Mouse (Mus musculus) kidney, postnatal 0 days (tissue): Measurements from ENCODE around the gene Gng12. TPM values are rescaled to one million over a fixed set of nuclear protein-coding genes. Genes with fewer than 3 reads are reported as not detected.
"Not testable (repeated sequence)": the region's sequence is repeated elsewhere in the genome, so short reads cannot be mapped to it uniquely, and the experiment has no call there.

Experiments
- ATAC-seq: fragments of 200-750 bp; cut with Nextera tagmentation; replicated peaks from 2 replicates; pipeline ENCODE4 v1.8.0; 2017; ENCODE audit warnings: low read depth, moderate number of reproducible peaks, moderate TSS enrichment, moderate library complexity; ENCODE audit not compliant: low FRiP score
- DNase-seq: peaks from one replicate; pipeline ENCODE4 v3.0.0-alpha.2; 2016; ENCODE audit warnings: low spot score
- H3K27ac ChIP-seq: fragments of 300-500 bp; sonication (generic); 2 replicates; pipeline ENCODE4 v1.5.1; 2014; ENCODE audit warnings: mild to moderate bottlenecking
- H3K27me3 ChIP-seq: fragments of 300-500 bp; sonication (generic); 2 replicates; pipeline ENCODE4 v1.6.1; 2014; ENCODE audit warnings: low read length, mixed read lengths; ENCODE audit not compliant: insufficient read depth
- H3K36me3 ChIP-seq: fragments of 300-500 bp; sonication (generic); 2 replicates; pipeline ENCODE4 v1.6.1; 2014; ENCODE audit warnings: low read length, mixed read lengths; ENCODE audit not compliant: insufficient read depth
- H3K4me1 ChIP-seq: fragments of 300-500 bp; sonication (generic); replicated peaks from 2 replicates; pipeline ENCODE4 v1.6.1; 2014; ENCODE audit warnings: antibody characterized with exemption, low read length, mixed read lengths; ENCODE audit not compliant: insufficient read depth
- H3K4me2 ChIP-seq: fragments of 300-500 bp; sonication (generic); 2 replicates; pipeline ENCODE4 v1.6.1; 2014; ENCODE audit warnings: mild to moderate bottlenecking, low read length, moderate library complexity, mixed read lengths
- H3K4me3 ChIP-seq: fragments of 300-500 bp; sonication (generic); replicated peaks from 2 replicates; pipeline ENCODE4 v1.5.1; 2014; ENCODE audit warnings: low read depth, low read length
- H3K9ac ChIP-seq: fragments of 300-500 bp; sonication (generic); 2 replicates; pipeline ENCODE4 v1.6.1; 2014; ENCODE audit warnings: low read depth, low read length
- H3K9me3 ChIP-seq: fragments of 300-500 bp; sonication (generic); replicated peaks from 2 replicates; pipeline ENCODE4 v1.6.1; 2016; ENCODE audit warnings: low read length, inconsistent platforms, mixed read lengths
- CTCF ChIP-seq: IDR thresholded peaks from 2 replicates; pipeline ENCODE4 v1.5.1; 2016; ENCODE audit warnings: antibody characterized with exemption, low read depth, mild to moderate bottlenecking, moderate library complexity
- WGBS: fragments of 180-500 bp; shearing (Covaris S2); extraction: QIAGEN DNeasy Blood & Tissue Kit; methylation state at CpG from one replicate; pipeline ENCODE4 v1.1.7; 2014; 5-methylcytosine and 5-hydroxymethylcytosine counted together
- polyA plus RNA-seq: library from polyadenylated mRNA; unstranded; fragments of >200 nt; fragmentation: Nextera tagmentation; extraction: Ambion mirVana; gene quantifications from 2 replicates; pipeline ENCODE4 v1.2.1, GENCODE M21; 2015

Gene Gng12
- polyA plus RNA-seq, 1 experiment from 2014 or later: 144 TPM

GRCm38 (mm10) chr6:67015739-67016519 lies 119.7 kb downstream of the Gng12 start:
- Histone ChIP-seq H3K9ac (no peak overlapping the region), H3K9me3 (no peaks in the 10 kb centered on the region), H3K27me3 (no peaks in the 10 kb centered on the region), H3K4me3 (no peak overlapping the region), H3K4me1 (peaks cover 14% of the 10 kb centered on the region; the same call in 1 of the 2 replicates), H3K4me2 (no peak overlapping the region), H3K36me3 (peaks cover 12% of the 10 kb centered on the region; the same call in 1 of the 2 replicates), H3K27ac (peak overlapping the region; percentile 50; the same call in 1 of the 2 replicates)
- no peak for ATAC-seq
- 32% methylated on average over 8 of the region's 8 CpGs for WGBS
- no peak for TF ChIP-seq CTCF
- DNase-seq: peak; percentile 56

- no peaks in the 10 kb centered on the region for H3K9me3 ChIP-seq
- DNase-seq (no peak), ATAC-seq (no peak)
- WGBS: 47% methylated on average over 7 of the region's 7 CpGs
- H3K9ac ChIP-seq: no peak overlapping the region
- peaks cover 14% of the 10 kb centered on the region; the same call in 1 of the 2 replicates for H3K4me1 ChIP-seq
- TF ChIP-seq CTCF: no peak
- no peaks in the 10 kb centered on the region for H3K27me3 ChIP-seq
- H3K36me3 ChIP-seq: peaks cover 15% of the 10 kb centered on the region; the same call in 1 of the 2 replicates
- H3K27ac ChIP-seq: no peak overlapping the region; the same call in 1 of the 2 replicates
- no peak overlapping the region; the same call in 1 of the 2 replicates for H3K4me2 ChIP-seq
- no peak overlapping the region for H3K4me3 ChIP-seq
These were observed 120.4 kb downstream of the Gng12 start for GRCm38 (mm10) chr6:67016520-67017111.

GRCm38 (mm10) chr6:67018365-67018764 lies 122.2 kb downstream of the Gng12 start:
- WGBS: 75% methylated on average over 4 of the region's 4 CpGs
- no peak for TF ChIP-seq CTCF

GRCm38 (mm10) chr6:67019001-67019400 lies 122.8 kb downstream of the Gng12 start:
- H3K4me3 ChIP-seq, H3K4me1 ChIP-seq, DNase-seq, ATAC-seq, H3K9me3 ChIP-seq, H3K27me3 ChIP-seq, H3K9ac ChIP-seq, H3K4me2 ChIP-seq, H3K27ac ChIP-seq: not testable (repeated sequence)
- 87% methylated on average over 7 of the region's 7 CpGs for WGBS
- H3K36me3 ChIP-seq: peaks cover 15% of the 10 kb centered on the region; the same call in 1 of the 2 replicates

More at GRCm38 (mm10) chr6:67018365-67018764, 122.2 kb downstream of the Gng12 start:
- Histone ChIP-seq H3K4me1 (peaks cover 13% of the 10 kb centered on the region; the same call in 1 of the 2 replicates), H3K4me2 (no peak overlapping the region), H3K27me3 (no peaks in the 10 kb centered on the region), H3K36me3 (peaks cover 15% of the 10 kb centered on the region; the same call in 1 of the 2 replicates), H3K9me3 (no peaks in the 10 kb centered on the region), H3K9ac (no peak overlapping the region), H3K4me3 (no peak overlapping the region), H3K27ac (no peak overlapping the region)
- ATAC-seq (no peak), DNase-seq (no peak)

GRCm38 (mm10) chr6:67021308-67021707 lies 125.1 kb downstream of the Gng12 start:
- 89% methylated on average over 5 of the region's 5 CpGs for WGBS
- Histone ChIP-seq H3K4me3 (no peak overlapping the region), H3K27ac (no peak overlapping the region), H3K9ac (no peak overlapping the region), H3K9me3 (no peaks in the 10 kb centered on the region), H3K36me3 (peaks cover 15% of the 10 kb centered on the region; the same call in 1 of the 2 replicates), H3K27me3 (no peaks in the 10 kb centered on the region), H3K4me2 (no peak overlapping the region), H3K4me1 (0 out of 2 replicates have a peak, but pooled peaks cover 1% of the 10 kb centered on the region)
- TF ChIP-seq CTCF: no peak
- DNase-seq (no peak), ATAC-seq (no peak)

- no peak for TF ChIP-seq CTCF
- ATAC-seq (0 out of 2 replicates have a peak, but pooled peaks have one; percentile 43), DNase-seq (no peak)
- no peak overlapping the region for H3K27ac ChIP-seq
- 0 out of 2 replicates have a peak, but pooled peaks cover 3% of the 10 kb centered on the region for H3K36me3 ChIP-seq
- H3K4me1 ChIP-seq: no peaks in the 10 kb centered on the region
- no peak overlapping the region for H3K4me3 ChIP-seq
- H3K9ac ChIP-seq: no peak overlapping the region
- H3K9me3 ChIP-seq: no peaks in the 10 kb centered on the region
- H3K27me3 ChIP-seq: no peaks in the 10 kb centered on the region
- no peak overlapping the region for H3K4me2 ChIP-seq
- 72% methylated on average over 4 of the region's 4 CpGs for WGBS
These were observed 127.5 kb downstream of the Gng12 start for GRCm38 (mm10) chr6:67023729-67024128.
